Mouse (Mus musculus) kidney, postnatal 4 days (tissue): ENCODE results near the gene Tmem74b.
A peak's percentile ranks its signal among the peaks of the same experiment; 100 is the strongest.

Experiments
- DNase-seq, 2 experiments: peaks; one replicate each; pipeline ENCODE4 v3.0.0; 2021; ENCODE audit warnings: mixed read lengths in 2 of 2

Gene Tmem74b

DNA sequence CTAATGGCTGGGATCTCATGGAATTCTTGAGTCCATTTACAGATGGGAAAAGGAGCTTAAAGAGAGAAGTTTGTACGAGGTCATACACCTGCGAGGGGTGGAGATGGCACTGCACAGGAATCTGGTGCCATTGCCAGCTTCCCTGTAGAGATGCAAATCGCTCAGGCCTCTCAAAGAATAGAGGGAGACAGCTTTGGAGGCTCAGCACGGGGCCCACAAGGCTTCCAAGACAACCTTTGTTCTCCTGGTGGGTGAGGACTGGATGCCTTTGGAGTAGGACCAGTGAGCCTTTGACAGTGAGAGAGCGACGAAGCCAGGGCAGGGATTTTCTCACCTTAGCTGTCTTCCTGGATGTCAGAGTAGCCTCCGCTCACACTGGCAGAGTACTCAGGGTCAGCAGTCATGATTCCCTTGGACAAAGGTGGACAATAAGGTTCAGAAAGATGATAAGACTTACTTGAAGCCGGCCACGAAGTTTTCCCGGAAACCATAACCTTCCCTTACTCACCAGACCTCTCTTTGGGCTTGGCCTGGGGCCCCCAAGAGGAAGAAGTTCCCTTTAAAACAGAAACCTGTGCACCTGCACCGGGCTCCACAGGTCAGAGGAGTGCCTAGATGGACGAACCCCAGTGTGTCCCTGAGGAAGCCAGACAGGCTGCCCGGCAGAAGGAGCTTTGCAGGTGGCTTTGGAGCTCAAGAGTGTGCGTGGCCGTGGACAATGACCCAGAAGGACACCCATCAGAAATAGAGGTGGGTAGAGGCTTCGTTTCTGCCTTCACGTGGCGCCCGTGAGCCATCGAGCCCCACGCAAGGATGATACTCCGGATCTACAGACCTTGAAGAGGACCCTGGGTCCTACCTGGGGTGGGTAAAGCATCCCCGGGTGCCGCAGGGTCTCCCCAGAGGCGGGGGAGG lies at the start of gene Tmem74b:
Gene Tmem74b (plus strand): TSS at position 778 of the 915 bp plus-strand sequence.
- no peak for DNase-seq

- no peak for DNase-seq
Observed at GRCm38 (mm10) chr2:151652053-151652452, 49.8 kb upstream of the Tmem74b start.

- DNase-seq, result no peak
Observed at GRCm38 (mm10) chr2:151668433-151668832, 33.4 kb upstream of the Tmem74b start, which contains the start of gene Rad21l. TSS of gene Rad21l (minus strand) at chr2:151668533.

- DNase-seq, result peak; percentile 11 to 12
Observed at GRCm38 (mm10) chr2:151670026-151670967, 31.5 kb upstream of the Tmem74b start.

DNA sequence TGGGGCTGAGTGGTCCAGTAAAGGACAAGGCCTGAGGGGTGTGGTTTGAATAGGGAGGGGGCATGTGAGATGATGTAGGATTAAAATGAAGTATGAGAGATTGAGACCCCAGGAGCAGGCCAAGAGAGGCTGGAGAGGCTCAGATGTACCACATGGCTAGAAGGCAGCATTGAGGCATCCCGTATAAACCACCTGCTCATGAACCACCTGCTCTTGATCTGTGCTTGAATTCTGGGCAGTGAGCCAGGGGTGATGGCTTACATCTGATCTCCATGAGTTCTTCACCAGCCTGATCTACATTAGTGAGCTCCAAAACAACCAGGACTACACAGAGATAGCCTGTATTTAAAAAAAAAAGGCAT lies 30.9 kb upstream of the Tmem74b start:
- DNase-seq, result no peak

GRCm38 (mm10) chr2:151676234-151676633 lies 25.6 kb upstream of the Tmem74b start:
- DNase-seq, result no peak

GRCm38 (mm10) chr2:151682357-151682756 lies 19.5 kb upstream of the Tmem74b start:
- DNase-seq, result peak; percentile 44 to 55

GRCm38 (mm10) chr2:151682976-151683375 lies 18.8 kb upstream of the Tmem74b start:
- no peak for DNase-seq

GRCm38 (mm10) chr2:151702146-151702850 lies 490 bp downstream of the Tmem74b start:
- peak; percentile 60 to 66 for DNase-seq

- DNase-seq, result no peak
Observed at GRCm38 (mm10) chr2:151702851-151703190, 1.0 kb downstream of the Tmem74b start.

- peak; percentile 80 to 82 for DNase-seq
Observed at GRCm38 (mm10) chr2:151712647-151713046, 10.8 kb downstream of the Tmem74b start.

DNA sequence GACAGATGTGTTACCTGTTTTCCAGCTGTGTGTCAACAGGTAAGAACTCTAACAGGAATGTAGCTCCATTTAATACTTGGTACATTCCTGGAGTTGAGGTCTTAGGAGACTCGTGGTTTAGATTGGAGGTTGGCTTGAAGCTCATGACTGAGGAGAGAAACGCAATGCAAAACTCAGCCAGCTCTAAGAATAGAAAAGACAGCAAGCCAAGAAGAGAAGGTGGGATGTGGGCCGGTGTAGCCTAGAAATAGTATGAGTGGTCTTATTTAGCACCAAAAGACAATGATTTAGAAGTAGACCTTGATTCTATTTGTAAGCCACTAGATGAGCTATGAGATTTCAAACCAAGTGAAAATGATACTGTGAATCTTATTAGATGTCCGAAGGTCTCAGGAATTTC lies 13.7 kb downstream of the Tmem74b start:
- DNase-seq, result no peak

DNA sequence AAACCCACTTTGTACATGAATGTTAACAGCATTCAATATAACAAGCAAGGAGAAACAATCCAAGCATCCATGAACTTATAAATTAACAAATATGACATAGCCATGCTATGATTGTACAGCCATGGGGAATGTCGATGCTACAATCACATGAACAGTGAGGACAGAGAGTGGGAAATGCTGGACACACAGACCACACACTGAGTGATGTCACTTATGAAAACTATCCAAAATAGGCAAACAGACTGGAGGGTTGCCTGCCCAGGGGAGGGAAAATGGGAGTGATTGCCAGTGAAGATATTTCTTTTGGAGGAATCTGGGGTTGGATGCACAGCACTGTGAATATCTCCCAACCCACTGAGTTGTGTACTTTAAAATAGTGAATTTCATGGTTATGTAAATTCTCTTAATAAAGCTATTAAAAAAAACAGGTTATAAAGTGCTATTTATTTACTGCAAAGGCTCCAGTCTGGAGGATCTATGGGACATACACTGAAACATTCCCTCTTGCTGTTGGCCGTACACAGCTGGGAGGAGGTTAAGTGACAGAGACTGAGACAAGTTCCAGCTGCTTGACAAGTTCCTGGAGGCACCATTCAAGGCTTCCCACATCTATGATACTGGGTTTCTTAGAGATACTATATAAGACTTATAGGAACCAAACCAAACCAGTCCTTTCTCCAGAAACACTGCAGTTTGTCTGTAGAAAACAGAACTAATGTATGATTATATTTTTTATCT lies 14.7 kb downstream of the Tmem74b start:
- DNase-seq, result peak in 1 of 2 experiments; percentile 18

- DNase-seq, result no peak
Observed at GRCm38 (mm10) chr2:151724094-151724493, 22.3 kb downstream of the Tmem74b start.

DNA sequence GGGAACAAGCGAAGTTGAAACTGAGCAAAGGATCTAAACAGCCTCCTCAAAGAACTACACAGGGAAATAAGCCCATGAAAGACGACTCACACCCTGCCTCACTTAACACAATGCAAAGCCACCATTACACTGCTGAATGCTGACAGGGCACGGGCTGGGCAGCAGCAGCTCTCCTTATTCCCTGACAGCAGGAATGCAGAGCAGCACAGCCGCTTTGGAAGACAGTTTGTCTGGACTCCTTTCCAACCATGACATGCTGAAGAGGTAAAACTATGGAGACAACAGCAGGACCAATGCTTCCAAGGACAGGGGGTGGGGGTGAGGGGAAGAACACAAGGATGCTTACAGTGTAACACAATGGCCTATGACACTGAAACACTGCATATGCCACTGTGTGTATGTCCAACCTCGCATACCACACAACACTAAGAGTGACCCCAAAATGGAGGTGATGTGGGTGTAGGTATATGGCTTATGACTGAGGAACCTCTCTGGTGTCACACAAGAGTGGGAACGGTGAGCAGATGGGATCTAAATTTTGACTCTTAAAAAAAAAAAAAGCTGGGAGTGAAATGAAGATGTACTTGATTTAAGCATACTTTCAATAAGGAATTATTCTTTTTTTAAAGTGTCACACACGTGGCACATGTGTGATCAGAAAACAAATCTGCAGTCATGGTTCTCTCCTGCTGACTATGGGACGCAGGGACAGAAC lies 31.5 kb downstream of the Tmem74b start:
- DNase-seq, result no peak

- DNase-seq, result no peak
Observed at GRCm38 (mm10) chr2:151735422-151735821, 33.6 kb downstream of the Tmem74b start.

GRCm38 (mm10) chr2:151738460-151738859 lies 36.7 kb downstream of the Tmem74b start:
- no peak for DNase-seq

- no peak for DNase-seq
Observed at GRCm38 (mm10) chr2:151739081-151739480, 37.3 kb downstream of the Tmem74b start.

- DNase-seq, result no peak
Observed at GRCm38 (mm10) chr2:151739505-151739904, 37.7 kb downstream of the Tmem74b start.

GRCm38 (mm10) chr2:151740741-151741526 lies 39.1 kb downstream of the Tmem74b start:
- DNase-seq, result peak; percentile 90 to 92

GRCm38 (mm10) chr2:151742084-151742483 lies 40.3 kb downstream of the Tmem74b start:
- DNase-seq, result no peak
